In genomic region chr12:83780181-83780580, GRCm38 (mm10) we compare ENCODE assay signal across 24 mouse cellular contexts. TPM values are rescaled to one million over a fixed set of nuclear protein-coding genes. Genes with fewer than 3 reads are reported as not detected.
"Had no signal": no experiment of that assay in that cellular context is flagged by ENCODE, and none has a peak within 500 bp of the region (broad histone marks: within the 10 kb centered on the region; RNA-seq: fewer than 3 reads in every experiment).

No protein-coding gene starts in this region.

- DNase-seq: layer of hippocampus, adult 9-11 months; liver; lung, adult 18-20 months; lung, postnatal 10 days; lung, postnatal 36 days; retina, postnatal 1 day; right cerebral cortex, postnatal 25 days; spleen, adult 18-20 months; thymus, postnatal 25 days had no signal

- H3K9me3 ChIP-seq: limb, embryonic 10.5 days; limb, embryonic 13.5 days; liver, embryonic 12.5 days; liver, embryonic 15.5 days; lung, embryonic 15.5 days; megakaryocyte, embryonic 14.5 days; midbrain, embryonic 10.5 days; midbrain, embryonic 13.5 days; neural tube, embryonic 13.5 days; stomach, embryonic 15.5 days had no signal

- H3K27ac ChIP-seq: layer of hippocampus, adult 2 months; limb, embryonic 10.5 days; limb, embryonic 13.5 days; liver, embryonic 12.5 days; liver, embryonic 15.5 days; lung, embryonic 15.5 days; midbrain, embryonic 10.5 days; midbrain, embryonic 13.5 days; neural tube, embryonic 13.5 days; stomach, embryonic 15.5 days had no signal

- H3K4me3 ChIP-seq: layer of hippocampus, adult 2 months; limb, embryonic 10.5 days; limb, embryonic 13.5 days; liver, embryonic 12.5 days; liver, embryonic 15.5 days; lung, embryonic 15.5 days; megakaryocyte, embryonic 14.5 days; midbrain, embryonic 10.5 days; midbrain, embryonic 13.5 days; myocyte; neural tube, embryonic 13.5 days; stomach, embryonic 15.5 days had no signal

- H3K36me3 ChIP-seq: limb, embryonic 10.5 days; limb, embryonic 13.5 days; liver, embryonic 12.5 days; liver, embryonic 15.5 days; lung, embryonic 15.5 days; midbrain, embryonic 10.5 days; midbrain, embryonic 13.5 days; neural tube, embryonic 13.5 days; stomach, embryonic 15.5 days had no signal

- H3K9ac ChIP-seq: limb, embryonic 13.5 days; liver, embryonic 12.5 days; liver, embryonic 15.5 days; lung, embryonic 15.5 days; midbrain, embryonic 13.5 days; neural tube, embryonic 13.5 days; stomach, embryonic 15.5 days had no signal

- H3K4me2 ChIP-seq: limb, embryonic 13.5 days; liver, embryonic 12.5 days; liver, embryonic 15.5 days; lung, embryonic 15.5 days; midbrain, embryonic 13.5 days; neural tube, embryonic 13.5 days; stomach, embryonic 15.5 days had no signal

- ATAC-seq: liver, embryonic 12.5 days; midbrain, embryonic 13.5 days; midbrain, embryonic 16.5 days had no signal

- H3K4me1 ChIP-seq: limb, embryonic 13.5 days; liver, embryonic 12.5 days; liver, embryonic 15.5 days; megakaryocyte, embryonic 14.5 days; stomach, embryonic 15.5 days had no signal

- H3K27me3 ChIP-seq: limb, embryonic 13.5 days; liver, embryonic 15.5 days; lung, embryonic 15.5 days; midbrain, embryonic 13.5 days; neural tube, embryonic 13.5 days; stomach, embryonic 15.5 days had no signal

RNA-seq across cellular contexts. Expression of gene Papln, which starts 16.7 kb away (rescaled TPM):
- total RNA-seq: monocyte, adult 5-6 weeks; neutrophil, adult 5-6 weeks had no signal
